Mouse (Mus musculus) MEL (cell line): ENCODE results near the gene Srrm2. TPM values are rescaled to one million over a fixed set of nuclear protein-coding genes. Genes with fewer than 3 reads are reported as not detected.
A peak's percentile ranks its signal among the peaks of the same experiment; 100 is the strongest.

Experiments used
- DNase-seq: peaks from one replicate; pipeline ENCODE4 v3.0.0; 2011; ENCODE audit warnings: low read depth, low spot score
- H3K27ac ChIP-seq: 2 replicates; pipeline ENCODE4 v1.5.1; 2012; ENCODE audit warnings: low read depth, mild to moderate bottlenecking, control low read depth, low read length, moderate library complexity; ENCODE audit not compliant: control insufficient read depth
- H3K27me3 ChIP-seq, 2 experiments: fragments of 150-350 bp in 1 of 2; sonication (generic) in 1 of 2; 2 replicates each; pipeline ENCODE4 v1.6.1; 2012; ENCODE audit warnings: low read length in 2 of 2, mild to moderate bottlenecking in 2 of 2, improper control_type of control experiment in 1 of 2, moderate library complexity in 1 of 2; ENCODE audit not compliant: insufficient read depth in 2 of 2, control insufficient read depth in 1 of 2
- H3K36me3 ChIP-seq, 2 experiments: 2 replicates each; pipeline ENCODE4 v1.6.1; 2012 to 2014; ENCODE audit warnings: low read length in 2 of 2, improper control_type of control experiment in 1 of 2, inconsistent platforms in 1 of 2, mild to moderate bottlenecking in 1 of 2; ENCODE audit not compliant: insufficient read depth in 2 of 2, control insufficient read depth in 1 of 2
- H3K4me1 ChIP-seq, 2 experiments: fragments of 150-350 bp in 1 of 2; sonication (generic) in 1 of 2; 2 replicates each; pipeline ENCODE4 v1.6.1; 2012; ENCODE audit warnings: low read length in 2 of 2, improper control_type of control experiment in 1 of 2, mild to moderate bottlenecking in 1 of 2; ENCODE audit not compliant: insufficient read depth in 2 of 2, control insufficient read depth in 1 of 2
- H3K4me3 ChIP-seq, 2 experiments: fragments of 150-350 bp in 1 of 2; sonication (generic) in 1 of 2; 2 replicates each; pipeline ENCODE4 v1.5.1; 2012; ENCODE audit warnings: low read depth in 2 of 2, low read length in 2 of 2, mild to moderate bottlenecking in 2 of 2, moderate library complexity in 2 of 2, control low read depth in 1 of 2, improper control_type of control experiment in 1 of 2; ENCODE audit not compliant: control insufficient read depth in 1 of 2, insufficient read depth in 1 of 2
- H3K79me2 ChIP-seq: 2 replicates; pipeline ENCODE4 v1.6.1; 2012; ENCODE audit warnings: mild to moderate bottlenecking, low read length, moderate library complexity; ENCODE audit not compliant: control insufficient read depth, poor library complexity, insufficient read depth
- H3K9ac ChIP-seq: 2 replicates; pipeline ENCODE4 v1.6.1; 2012; ENCODE audit warnings: low read depth, mild to moderate bottlenecking, control low read depth, low read length, moderate library complexity; ENCODE audit not compliant: control insufficient read depth, poor library complexity, severe bottlenecking
- H3K9me3 ChIP-seq: fragments of 150-350 bp; sonication (generic); replicated peaks from 2 replicates; pipeline ENCODE4 v1.6.1; 2012; ENCODE audit warnings: mild to moderate bottlenecking, low read length, improper control_type of control experiment, moderate library complexity; ENCODE audit not compliant: insufficient read depth
- BHLHE40 ChIP-seq: IDR thresholded peaks from 2 replicates; pipeline ENCODE4 v1.6.1; 2012; ENCODE audit warnings: low read depth, mild to moderate bottlenecking, inconsistent platforms, low read length, improper control_type of control experiment, borderline replicate concordance
- CHD1 ChIP-seq: IDR thresholded peaks from 2 replicates; pipeline ENCODE4 v1.6.1; 2012; ENCODE audit warnings: low read depth, mild to moderate bottlenecking, inconsistent platforms, low read length, improper control_type of control experiment
- CHD2 ChIP-seq: IDR thresholded peaks from 2 replicates; pipeline ENCODE4 v1.6.1; 2011; ENCODE audit warnings: low read length, improper control_type of control experiment
- CTCF ChIP-seq, 3 experiments: IDR thresholded peaks in 2 of 3; conservative IDR thresholded peaks in 1 of 3; 2 replicates each; pipeline ENCODE4 v1.5.1; 2011 to 2012; ENCODE audit warnings: low read length in 3 of 3, low read depth in 2 of 3, mild to moderate bottlenecking in 2 of 3, improper control_type of control experiment in 1 of 3, inconsistent platforms in 1 of 3, mixed read lengths in 1 of 3, moderate library complexity in 1 of 3; ENCODE audit not compliant: control insufficient read depth in 1 of 3, insufficient read depth in 1 of 3, poor library complexity in 1 of 3, severe bottlenecking in 1 of 3
- E2F4 ChIP-seq: IDR thresholded peaks from 2 replicates; pipeline ENCODE4 v1.6.1; 2011; ENCODE audit warnings: low read depth, low read length, improper control_type of control experiment, borderline replicate concordance
- ELF1 ChIP-seq: IDR thresholded peaks from 2 replicates; pipeline ENCODE4 v1.6.1; 2014; ENCODE audit warnings: low read depth, mild to moderate bottlenecking, inconsistent platforms, low read length, improper control_type of control experiment, moderate library complexity
- EP300 ChIP-seq, 2 experiments: IDR thresholded peaks; 2 replicates each; pipeline ENCODE4 v1.6.1; 2011; ENCODE audit warnings: improper control_type of control experiment in 2 of 2, low read length in 2 of 2, low read depth in 1 of 2, mild to moderate bottlenecking in 1 of 2
- ETS1 ChIP-seq: IDR thresholded peaks from 2 replicates; pipeline ENCODE4 v1.6.1; 2012; ENCODE audit warnings: low read depth, mild to moderate bottlenecking, inconsistent platforms, low read length, improper control_type of control experiment, moderate library complexity
- GABPA ChIP-seq: IDR thresholded peaks from 2 replicates; pipeline ENCODE4 v1.6.1; 2012; ENCODE audit warnings: low read depth, mild to moderate bottlenecking, inconsistent platforms, low read length, improper control_type of control experiment, moderate library complexity
- GATA1 ChIP-seq: IDR thresholded peaks from 2 replicates; pipeline ENCODE4 v1.6.1; 2011; ENCODE audit warnings: low read depth, low read length, improper control_type of control experiment
- HCFC1 ChIP-seq: IDR thresholded peaks from 2 replicates; pipeline ENCODE4 v1.6.1; 2012; ENCODE audit warnings: low read depth, mild to moderate bottlenecking, inconsistent platforms, low read length, improper control_type of control experiment, moderate library complexity
- JUND ChIP-seq: IDR thresholded peaks from 2 replicates; pipeline ENCODE4 v1.6.1; 2011; ENCODE audit warnings: low read depth, mild to moderate bottlenecking, improper control_type of control experiment, low read length
- MAX ChIP-seq: IDR thresholded peaks from 2 replicates; pipeline ENCODE4 v1.6.1; 2011; ENCODE audit warnings: low read length, improper control_type of control experiment
- MAZ ChIP-seq: IDR thresholded peaks from 2 replicates; pipeline ENCODE4 v1.6.1; 2012; ENCODE audit warnings: low read depth, mild to moderate bottlenecking, inconsistent platforms, low read length, improper control_type of control experiment
- MXI1 ChIP-seq: IDR thresholded peaks from 2 replicates; pipeline ENCODE4 v1.6.1; 2011; ENCODE audit warnings: mild to moderate bottlenecking, low read depth, low read length, improper control_type of control experiment
- MYB ChIP-seq: IDR thresholded peaks from 2 replicates; pipeline ENCODE4 v1.6.1; 2011; ENCODE audit warnings: mild to moderate bottlenecking, low read depth, low read length, improper control_type of control experiment
- MYC ChIP-seq: IDR thresholded peaks from 2 replicates; pipeline ENCODE4 v1.6.1; 2011; ENCODE audit warnings: low read depth, mild to moderate bottlenecking, low read length, improper control_type of control experiment, moderate library complexity
- NELFE ChIP-seq: IDR thresholded peaks from 2 replicates; pipeline ENCODE4 v1.6.1; 2011; ENCODE audit warnings: low read depth, low read length, improper control_type of control experiment
- NRF1 ChIP-seq: IDR thresholded peaks from 2 replicates; pipeline ENCODE4 v1.6.1; 2014; ENCODE audit warnings: low read depth, mild to moderate bottlenecking, inconsistent platforms, low read length, improper control_type of control experiment, moderate library complexity; ENCODE audit not compliant: poor library complexity, insufficient read depth, severe bottlenecking
- POLR2A ChIP-seq, 2 experiments: IDR thresholded peaks; 2 replicates each; pipeline ENCODE4 v1.6.1; 2011 to 2012; ENCODE audit warnings: low read length in 2 of 2, mild to moderate bottlenecking in 2 of 2, control low read depth in 1 of 2, improper control_type of control experiment in 1 of 2, low read depth in 1 of 2, moderate library complexity in 1 of 2; ENCODE audit not compliant: control insufficient read depth in 1 of 2, insufficient read depth in 1 of 2, poor library complexity in 1 of 2
- POLR2AphosphoS2 ChIP-seq: IDR thresholded peaks from 2 replicates; pipeline ENCODE4 v1.6.1; 2011; ENCODE audit warnings: low read length, improper control_type of control experiment
- POLR2AphosphoS5 ChIP-seq: IDR thresholded peaks from 2 replicates; pipeline ENCODE4 v1.6.1; 2012; ENCODE audit warnings: low read depth, borderline replicate concordance, mild to moderate bottlenecking, inconsistent platforms, low read length, moderate library complexity, mixed read lengths
- RAD21 ChIP-seq: IDR thresholded peaks from 2 replicates; pipeline ENCODE4 v1.6.1; 2011; ENCODE audit warnings: mild to moderate bottlenecking, low read depth, low read length, improper control_type of control experiment
- SIN3A ChIP-seq: IDR thresholded peaks from 2 replicates; pipeline ENCODE4 v1.6.1; 2012; ENCODE audit warnings: low read length, improper control_type of control experiment, inconsistent platforms
- SMC3 ChIP-seq: IDR thresholded peaks from 2 replicates; pipeline ENCODE4 v1.6.1; 2011; ENCODE audit warnings: low read depth, low read length, improper control_type of control experiment
- USF1 ChIP-seq: IDR thresholded peaks from 2 replicates; pipeline ENCODE4 v1.6.1; 2014; ENCODE audit warnings: low read depth, mild to moderate bottlenecking, inconsistent platforms, low read length, improper control_type of control experiment, moderate library complexity
- USF2 ChIP-seq, 2 experiments: IDR thresholded peaks; 2 replicates each; pipeline ENCODE4 v1.6.1; 2011 to 2012; ENCODE audit warnings: improper control_type of control experiment in 2 of 2, low read length in 2 of 2, borderline replicate concordance in 1 of 2, inconsistent platforms in 1 of 2, low read depth in 1 of 2, mild to moderate bottlenecking in 1 of 2; ENCODE audit not compliant: insufficient read depth in 1 of 2
- ZC3H11A ChIP-seq: IDR thresholded peaks from 2 replicates; pipeline ENCODE4 v1.6.1; 2012; ENCODE audit warnings: low read depth, mild to moderate bottlenecking, inconsistent platforms, low read length, improper control_type of control experiment
- ZMIZ1 ChIP-seq: IDR thresholded peaks from 2 replicates; pipeline ENCODE4 v1.6.1; 2012; ENCODE audit warnings: low read depth, mild to moderate bottlenecking, inconsistent platforms, low read length, improper control_type of control experiment, moderate library complexity
- ZNF384 ChIP-seq: IDR thresholded peaks from 2 replicates; pipeline ENCODE4 v1.6.1; 2012; ENCODE audit warnings: low read depth, mild to moderate bottlenecking, inconsistent platforms, low read length, improper control_type of control experiment
- polyA plus RNA-seq, 2 experiments: library from polyadenylated mRNA; stranded (reverse) in 1 of 2; unstranded in 1 of 2; fragments of >175 nt in 1 of 2; fragments of >200 nt in 1 of 2; gene quantifications; 2 replicates each; pipeline versions ENCODE4 v1.2.1 to v1.2.4; 2012; ENCODE audit warnings: low replicate concordance in 2 of 2, low read depth in 1 of 2; ENCODE audit not compliant: insufficient read length in 2 of 2, insufficient read depth in 1 of 2, missing spikeins in 1 of 2
- total RNA-seq: library from RNA; depleted of rRNA; stranded (reverse); fragments of 300-350 nt; gene quantifications from 2 replicates; pipeline ENCODE4 v1.2.3, GENCODE M21; 2012

Srrm2 gene
- total and polyA plus RNA-seq, 3 experiments, result 56.2 to 988 (median 505) TPM

DNA sequence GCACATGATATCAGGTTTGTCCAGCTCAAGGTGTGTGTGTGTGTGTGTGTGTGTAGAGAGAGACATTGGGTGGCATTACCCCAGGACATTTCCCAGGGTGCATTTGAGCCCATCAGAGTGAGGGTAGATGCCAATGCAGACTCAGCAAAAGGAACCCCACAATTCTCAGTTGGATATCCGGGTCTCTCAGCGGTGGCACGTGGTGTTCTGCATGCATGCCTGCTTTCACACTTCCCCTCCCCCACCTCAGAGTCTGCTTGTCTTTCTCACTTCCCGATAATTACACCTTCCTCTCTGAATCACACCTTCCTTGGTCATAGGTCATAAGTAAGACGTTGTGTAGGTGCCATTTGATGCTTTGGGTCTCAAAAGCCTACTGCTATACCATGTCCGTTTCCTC, 42.3 kb upstream of the Srrm2 start:
- Histone ChIP-seq H3K27ac (no peak overlapping the region), H3K9ac (no peak overlapping the region), H3K36me3 (peaks cover 0 to 4% of the 10 kb centered on the region in 2 experiments; a peak in 2 of 4 replicates), H3K27me3 (no peaks in the 10 kb centered on the region), H3K79me2 (no peaks in the 10 kb centered on the region), H3K4me1 (peaks cover 4 to 23% of the 10 kb centered on the region in 2 experiments; a peak in 3 of 4 replicates), H3K9me3 (no peaks in the 10 kb centered on the region), H3K4me3 (no peak overlapping the region)
- TF ChIP-seq MYB, result no peak
- 0 out of 2 replicates have a peak, but pooled peaks have one; percentile 17 for TF ChIP-seq USF1
- no peak for TF ChIP-seq NRF1
- no peak for DNase-seq

DNA sequence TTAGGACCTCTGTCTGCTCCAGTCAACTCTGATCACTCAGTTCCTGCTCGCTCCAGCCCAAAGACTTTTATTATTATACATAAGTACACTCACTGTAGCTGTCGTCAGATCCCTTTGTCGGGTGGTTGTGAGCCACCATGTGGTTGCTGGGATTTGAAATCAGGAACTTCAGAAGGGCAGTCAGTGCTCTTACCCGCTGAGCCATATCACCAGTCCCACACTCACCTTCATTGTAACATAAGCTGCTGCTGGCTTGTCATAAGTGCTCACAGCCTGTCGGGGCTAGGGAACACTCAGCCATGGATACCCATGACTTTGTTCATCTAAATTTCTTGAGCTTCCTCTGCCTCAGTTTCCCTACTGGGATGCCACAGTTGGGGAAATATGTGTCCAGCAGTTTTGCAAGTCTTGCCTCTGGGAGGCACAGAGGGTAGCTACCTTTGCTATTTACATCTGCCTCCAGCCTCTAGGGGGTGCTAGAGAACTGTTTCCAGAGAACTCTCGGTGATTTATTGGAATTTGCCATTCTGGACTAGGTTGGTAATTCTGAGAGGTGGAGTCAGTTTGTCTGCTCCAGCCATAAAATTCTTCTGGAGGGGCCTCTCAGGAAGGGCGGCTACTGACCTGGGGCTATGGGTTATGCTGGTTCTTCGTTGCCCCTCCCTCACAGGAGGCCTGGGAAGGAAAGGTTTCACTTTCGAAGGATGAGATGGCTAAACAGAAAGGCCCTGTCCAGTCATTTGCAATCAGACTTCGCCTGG, 41.5 kb upstream of the Srrm2 start:
- H3K9ac ChIP-seq, result peak overlapping the region; percentile 59
- TF ChIP-seq POLR2AphosphoS2, result no peak
- no peak for TF ChIP-seq USF2 (IDR thresholded peaks at IDR 0.05; ENCODE audit: borderline replicate concordance in 1 of 2, insufficient read depth in 1 of 2, low read depth in 1 of 2, low read length in 2 of 2)
- no peak for TF ChIP-seq POLR2A (IDR thresholded peaks at IDR 0.05; ENCODE audit: control insufficient read depth in 1 of 2, insufficient read depth in 1 of 2, low read depth in 1 of 2, low read length in 2 of 2, poor library complexity in 1 of 2)
- no peak for TF ChIP-seq SIN3A
- no peak for TF ChIP-seq MYB
- TF ChIP-seq HCFC1, result no peak
- no peak for TF ChIP-seq JUND
- no peak for TF ChIP-seq EP300 (IDR thresholded peaks at IDR 0.05; ENCODE audit: low read depth in 1 of 2, low read length in 2 of 2)
- no peak for TF ChIP-seq CHD2
- TF ChIP-seq ELF1, result no peak
- no peak for TF ChIP-seq CHD1
- TF ChIP-seq POLR2AphosphoS5, result no peak
- TF ChIP-seq MAX, result no peak
- no peak for TF ChIP-seq NRF1
- no peak for TF ChIP-seq MXI1
- TF ChIP-seq ZNF384, result no peak
- TF ChIP-seq MAZ, result no peak
- no peak for TF ChIP-seq E2F4
- peak; percentile 45 to 75 (median 73) for TF ChIP-seq CTCF (IDR thresholded peaks at IDR 0.05 in 2 of 3, conservative IDR thresholded peaks at IDR 0.05 in 1 of 3; ENCODE audit: control insufficient read depth in 1 of 3, insufficient read depth in 1 of 3, low read depth in 2 of 3, low read length in 3 of 3, poor library complexity in 1 of 3, severe bottlenecking in 1 of 3)
- no peak for TF ChIP-seq GATA1
- TF ChIP-seq ZC3H11A, result peak; percentile 32
- no peak for TF ChIP-seq ETS1
- peak; percentile 47 for TF ChIP-seq SMC3
- no peak for TF ChIP-seq GABPA
- TF ChIP-seq NELFE, result no peak
- peak; percentile 66 for TF ChIP-seq RAD21
- TF ChIP-seq MYC, result 0 out of 2 replicates have a peak, but pooled peaks have one; percentile 29
- no peak for TF ChIP-seq ZMIZ1
- TF ChIP-seq BHLHE40, result no peak

More for the DNA sequence above, 41.5 kb upstream of the Srrm2 start:
- Histone ChIP-seq H3K79me2 (no peaks in the 10 kb centered on the region), H3K4me3 (peak overlapping the region; percentile 55 to 69), H3K27me3 (no peaks in the 10 kb centered on the region), H3K27ac (no peak overlapping the region), H3K4me1 (peaks cover 4 to 23% of the 10 kb centered on the region in 2 experiments; a peak in 3 of 4 replicates), H3K36me3 (peaks cover 0 to 4% of the 10 kb centered on the region in 2 experiments; a peak in 2 of 4 replicates), H3K9me3 (no peaks in the 10 kb centered on the region)
- DNase-seq, result peak; percentile 89
